Mouse (Mus musculus) bone marrow, adult 2 months (tissue): ENCODE data around the gene Sema3d. TPM values are rescaled to one million over a fixed set of nuclear protein-coding genes. Genes with fewer than 3 reads are reported as not detected.

Experiments used
- H3K27ac ChIP-seq: fragments of 200-500 bp; 2 replicates; pipeline ENCODE4 v1.5.1; 2012; ENCODE audit warnings: low read depth, mild to moderate bottlenecking, control low read depth, inconsistent platforms, low read length; ENCODE audit not compliant: control insufficient read depth, poor library complexity, insufficient read depth
- H3K4me1 ChIP-seq: fragments of 200-500 bp; 2 replicates; pipeline ENCODE4 v1.6.1; 2011; ENCODE audit warnings: low read length; ENCODE audit not compliant: control insufficient read depth, insufficient read depth
- H3K4me3 ChIP-seq: fragments of 200-500 bp; replicated peaks from 2 replicates; pipeline ENCODE3; 2011; ENCODE audit warnings: mild to moderate bottlenecking, low read depth, low read length, control low read depth; ENCODE audit not compliant: control insufficient read depth
- CTCF ChIP-seq: fragments of 200-500 bp; IDR thresholded peaks from 2 replicates; pipeline ENCODE4 v1.5.1; 2011; ENCODE audit warnings: low read length, control low read depth; ENCODE audit not compliant: control insufficient read depth, insufficient read depth
- POLR2A ChIP-seq: fragments of 200-500 bp; IDR thresholded peaks from 2 replicates; pipeline ENCODE4 v1.6.1; 2011; ENCODE audit warnings: low read depth, mild to moderate bottlenecking, control low read depth, low read length, borderline replicate concordance; ENCODE audit not compliant: control insufficient read depth
- WGBS: fragments of 180-500 bp; shearing (Covaris S2); methylation state at CpG from one replicate; pipeline ENCODE4 v1.1.7; 2018; 5-methylcytosine and 5-hydroxymethylcytosine counted together
- polyA plus RNA-seq: library from polyadenylated mRNA; stranded (reverse); fragments of >200 nt; gene quantifications from 2 replicates; pipeline ENCODE4 v1.2.4, GENCODE M21; 2011; ENCODE audit warnings: low replicate concordance; ENCODE audit not compliant: missing spikeins, insufficient read depth, insufficient read length

Sema3d gene
- not detected in 2 replicates for polyA plus RNA-seq

DNA sequence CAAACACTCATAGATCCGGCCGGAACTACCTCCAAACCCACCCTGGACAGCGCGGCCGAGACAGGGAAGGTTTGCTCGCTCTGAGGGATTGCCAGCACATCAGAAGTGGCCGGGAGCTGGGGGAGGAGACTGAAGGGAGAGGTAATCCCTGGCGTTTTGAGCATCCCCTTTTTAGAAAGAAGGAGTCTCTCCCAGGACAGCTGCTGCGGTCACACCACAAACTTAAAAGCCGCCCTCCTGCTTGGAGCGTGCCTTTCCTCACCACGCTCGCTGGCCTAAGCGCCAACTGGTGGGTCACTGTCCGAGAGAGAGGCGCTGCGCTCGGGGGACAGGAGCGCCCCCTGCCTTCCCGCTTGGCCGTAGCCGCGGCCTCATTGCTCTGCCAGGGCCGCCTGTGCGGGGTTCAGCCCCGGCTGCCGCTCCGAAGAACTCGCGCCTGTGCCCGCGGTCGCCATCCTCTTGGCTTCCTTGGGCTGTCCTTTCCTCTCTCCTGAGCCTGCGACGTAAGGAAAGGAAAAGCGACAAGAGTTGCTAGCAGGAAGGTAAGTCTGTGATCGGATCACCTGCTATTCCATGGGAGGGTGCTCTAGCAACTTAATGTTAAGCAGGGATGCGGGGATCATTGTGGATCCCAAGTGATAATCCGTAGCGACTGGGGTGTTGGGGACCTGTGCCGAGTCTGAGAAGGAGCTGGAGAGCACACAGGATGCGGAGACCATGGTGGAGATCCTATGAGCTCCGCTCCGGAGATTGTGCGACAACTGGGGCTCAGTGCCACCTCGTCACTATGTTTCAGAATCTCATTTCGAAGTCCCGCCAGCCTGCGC is at the start of gene Sema3d:
Gene Sema3d (plus strand): TSS at position 253 of the 827 bp plus-strand sequence.
- WGBS, result 1% methylated on average over 49 of the region's 49 CpGs
- TF ChIP-seq CTCF (0 out of 2 replicates have a peak, but pooled peaks have one; percentile 7), POLR2A (no peak)
- no peaks in the 10 kb centered on the region for H3K4me1 ChIP-seq
- no peak within 1 kb of the TSS; the same call in 1 of the 2 replicates for H3K27ac ChIP-seq
- no peak within 1 kb of the TSS for H3K4me3 ChIP-seq

DNA sequence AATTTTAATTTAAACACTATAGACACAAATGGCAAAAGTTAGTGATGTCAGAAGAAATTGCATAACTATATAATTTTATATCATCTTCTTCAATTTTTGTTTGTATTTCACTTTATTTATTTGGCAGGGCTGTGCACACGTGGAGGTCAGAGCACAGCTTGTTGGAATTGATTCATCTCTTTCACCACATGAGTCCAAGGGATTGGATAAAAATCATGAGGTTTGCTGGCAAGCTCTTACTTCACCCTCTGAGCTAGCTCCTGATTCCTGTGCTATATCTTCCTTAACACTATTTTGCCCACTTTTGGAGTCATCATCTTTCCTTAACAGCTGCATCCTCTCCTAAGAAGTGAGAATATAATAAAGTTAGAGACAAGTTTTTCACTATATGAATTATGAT is 5.9 kb upstream of the Sema3d start:
- 61% methylated on average over 1 of the region's 1 CpGs for WGBS
- TF ChIP-seq POLR2A, result no peak
- TF ChIP-seq CTCF, result no peak
- H3K4me3 ChIP-seq, result no peak overlapping the region
- H3K4me1 ChIP-seq, result no peaks in the 10 kb centered on the region
- no peak overlapping the region for H3K27ac ChIP-seq

DNA sequence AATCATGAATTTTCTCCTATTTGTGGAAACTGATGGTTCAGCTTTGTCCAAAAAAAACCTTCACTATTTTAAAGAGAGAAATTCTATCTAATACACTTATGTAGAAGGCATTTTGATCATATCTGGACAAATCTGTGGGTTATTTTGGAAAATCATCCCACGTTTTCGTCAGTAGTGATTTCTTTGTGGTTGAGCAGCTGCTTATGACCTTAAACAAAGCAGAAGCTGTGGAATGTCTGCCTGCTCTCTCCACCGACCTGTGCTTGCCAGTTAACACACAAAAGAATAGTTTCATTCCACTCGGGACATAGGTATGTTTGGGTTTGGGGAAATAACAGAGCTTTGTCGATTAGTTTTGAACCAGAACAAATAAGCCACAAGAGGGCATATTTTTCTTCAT is 4.3 kb upstream of the Sema3d start:
- no peak overlapping the region for H3K27ac ChIP-seq
- TF ChIP-seq POLR2A, result no peak
- no peak for TF ChIP-seq CTCF
- no peak overlapping the region for H3K4me3 ChIP-seq
- H3K4me1 ChIP-seq, result no peaks in the 10 kb centered on the region
- WGBS, result 45% methylated on average over 5 of the region's 5 CpGs

DNA sequence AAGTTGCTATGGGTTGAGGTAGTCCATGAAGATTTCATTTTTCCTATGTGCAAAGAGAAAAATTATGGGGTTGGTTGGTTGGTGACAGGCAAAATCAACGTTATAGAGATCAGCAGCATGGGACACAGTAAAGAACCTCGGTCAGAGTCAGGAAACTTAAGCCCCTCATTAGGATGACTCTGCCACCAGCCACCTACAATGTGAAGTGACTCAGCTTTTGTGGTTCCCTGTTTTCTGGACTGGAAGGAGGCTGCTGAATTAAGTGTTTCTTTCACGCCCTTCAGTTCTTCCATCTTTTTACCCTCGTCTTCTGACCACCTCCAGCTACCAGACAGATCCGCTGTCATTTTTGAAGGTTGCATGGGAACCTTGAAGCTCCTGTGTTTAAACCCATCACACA is 1.2 kb upstream of the Sema3d start:
- 20% methylated on average over 5 of the region's 5 CpGs for WGBS
- Histone ChIP-seq H3K4me1 (no peaks in the 10 kb centered on the region), H3K27ac (no peak overlapping the region), H3K4me3 (no peak overlapping the region)
- TF ChIP-seq CTCF (no peak), POLR2A (no peak)

DNA sequence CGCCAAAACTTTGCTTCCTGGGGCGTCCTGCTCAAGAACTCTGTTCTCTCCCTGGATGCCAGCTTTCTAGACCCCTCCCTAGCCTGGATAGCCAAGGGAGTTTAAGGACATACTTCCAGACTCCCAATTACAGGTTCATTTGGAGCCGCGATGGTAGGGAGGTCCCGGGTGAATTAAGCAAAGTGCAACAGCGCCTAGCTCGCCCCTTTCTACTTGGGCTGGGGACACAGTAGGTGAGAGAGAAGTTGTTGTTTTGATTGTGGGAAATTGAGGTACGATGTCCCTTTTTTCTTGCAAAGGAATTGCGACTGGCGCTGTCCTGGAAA is 738 bp downstream of the Sema3d start:
- no peak overlapping the region for H3K4me3 ChIP-seq
- H3K27ac ChIP-seq, result no peak overlapping the region
- whole genome bisulfite sequencing, result under 1% methylated on average over 10 of the region's 10 CpGs
- H3K4me1 ChIP-seq, result no peaks in the 10 kb centered on the region
- TF ChIP-seq CTCF, result no peak
- no peak for TF ChIP-seq POLR2A

DNA sequence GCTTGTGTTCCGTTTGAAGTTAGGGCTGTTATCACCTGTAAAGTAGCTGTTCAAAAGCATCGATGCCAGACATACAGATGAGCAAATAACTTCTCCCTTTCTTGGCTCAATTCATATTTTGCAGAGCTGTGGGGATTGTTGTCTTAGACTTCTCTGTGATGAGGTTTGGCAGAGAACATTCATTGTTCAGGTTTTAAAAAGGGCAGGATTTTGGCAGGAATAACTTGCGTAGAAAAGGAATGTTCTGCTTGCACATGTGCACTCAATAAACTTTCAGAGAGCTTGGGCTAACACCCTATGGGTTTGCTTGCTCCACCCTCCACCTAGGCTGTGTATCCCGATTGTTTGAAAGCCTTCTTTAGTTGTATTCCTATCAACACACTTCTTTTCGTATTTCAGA is 9.5 kb downstream of the Sema3d start:
- Histone ChIP-seq H3K4me3 (no peak overlapping the region), H3K27ac (no peak overlapping the region), H3K4me1 (no peaks in the 10 kb centered on the region)
- TF ChIP-seq POLR2A (no peak), CTCF (no peak)
- WGBS, result 80% methylated on average over 5 of the region's 5 CpGs

DNA sequence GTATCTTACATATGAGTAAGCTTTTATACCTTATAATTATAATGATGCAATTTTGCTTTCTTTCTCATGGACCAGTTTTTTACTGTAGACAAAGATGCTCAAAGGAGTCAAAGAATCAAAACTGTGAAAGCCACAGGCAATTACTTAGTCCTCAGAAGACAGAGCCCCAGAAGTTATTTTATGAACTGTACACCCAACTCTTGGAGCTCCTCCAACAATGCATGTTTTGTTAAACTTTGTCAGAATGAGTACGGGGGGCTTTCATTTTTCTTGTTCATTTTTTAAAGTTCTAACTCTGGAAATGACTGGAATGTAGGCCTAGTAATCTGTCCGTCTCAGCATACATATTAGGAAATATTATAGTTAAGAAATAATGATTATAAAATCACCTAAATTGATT is 16.1 kb downstream of the Sema3d start:
- 80% methylated on average over 2 of the region's 2 CpGs for WGBS
- Histone ChIP-seq H3K27ac (no peak overlapping the region), H3K4me3 (no peak overlapping the region), H3K4me1 (no peaks in the 10 kb centered on the region)
- TF ChIP-seq CTCF (no peak), POLR2A (no peak)

DNA sequence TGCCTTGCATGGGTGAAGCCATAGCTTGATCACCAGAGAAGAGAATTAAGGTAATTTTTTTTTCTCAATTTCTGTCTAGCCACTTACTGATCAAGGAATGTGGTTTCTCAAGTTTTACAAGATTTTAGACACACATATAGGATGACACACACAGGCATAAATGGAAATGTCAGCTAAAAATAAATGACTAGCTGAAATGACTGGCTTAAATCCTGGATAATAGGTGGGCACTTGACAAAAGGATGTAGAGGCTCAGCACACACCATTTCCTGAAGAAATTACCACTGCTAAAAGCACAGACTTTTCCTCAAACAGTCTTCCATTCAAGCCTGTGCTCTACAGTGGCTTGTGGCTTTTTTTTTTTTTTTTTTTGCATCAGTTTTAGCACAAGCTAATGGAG is 21.0 kb downstream of the Sema3d start:
- no peak for TF ChIP-seq POLR2A
- no peak for TF ChIP-seq CTCF
- H3K4me1 ChIP-seq, result no peaks in the 10 kb centered on the region
- no peak overlapping the region for H3K27ac ChIP-seq
- no peak overlapping the region for H3K4me3 ChIP-seq
